Mouse (Mus musculus): ENCODE results near the gene Gm20532. TPM values are rescaled to one million over a fixed set of nuclear protein-coding genes. Genes with fewer than 3 reads are reported as not detected.

Gm20532 gene
- polyA plus RNA-seq, 1 experiment from 2014 or later = not detected

DNA sequence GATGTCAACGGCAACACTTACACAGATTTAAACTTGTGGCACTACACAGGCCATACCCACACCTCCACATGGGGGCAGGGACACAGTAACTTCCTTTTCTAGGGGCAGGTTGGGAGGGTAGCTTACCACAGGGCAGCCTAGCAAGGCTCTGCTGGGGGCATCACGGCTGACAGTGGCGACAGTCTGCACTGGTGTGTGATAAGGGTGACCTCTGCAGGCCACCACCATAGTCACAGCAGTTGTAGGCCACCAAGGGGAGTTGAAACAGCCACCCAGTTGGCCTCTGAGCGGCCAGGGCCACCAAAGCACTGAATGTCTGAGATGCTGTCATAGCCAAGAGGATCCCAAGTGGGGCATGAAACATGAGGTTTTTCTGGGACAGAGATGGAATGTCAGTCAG, 20.2 kb upstream of the Gm20532 start:
- ATAC-seq = 0 out of 2 replicates have a peak, but pooled peaks have one; percentile 46
- H3K36me3 ChIP-seq (ENCODE audit: control insufficient read depth, insufficient read depth, low read length) = no peaks in the 10 kb centered on the region
- H3K9me3 ChIP-seq (ENCODE audit: control insufficient read depth, low read length) = no peaks in the 10 kb centered on the region
- H3K4me1 ChIP-seq (ENCODE audit: control insufficient read depth, insufficient read depth, low read length) = no peaks in the 10 kb centered on the region; the same call in 1 of the 2 replicates
- WGBS = 14% methylated on average over 4 of the region's 4 CpGs
- H3K27me3 ChIP-seq (replicated peaks; ENCODE audit: control insufficient read depth, insufficient read depth, low read length) = peaks cover under 1% of the 10 kb centered on the region; the same call in 1 of the 2 replicates
- no peak overlapping the region for H3K4me3 ChIP-seq (ENCODE audit: low read length)
- H3K4me2 ChIP-seq (ENCODE audit: low read depth, low read length) = no peak overlapping the region
- no peak overlapping the region for H3K9ac ChIP-seq (ENCODE audit: low read depth, low read length)
- H3K27ac ChIP-seq (ENCODE audit: low read length) = no peak overlapping the region

DNA sequence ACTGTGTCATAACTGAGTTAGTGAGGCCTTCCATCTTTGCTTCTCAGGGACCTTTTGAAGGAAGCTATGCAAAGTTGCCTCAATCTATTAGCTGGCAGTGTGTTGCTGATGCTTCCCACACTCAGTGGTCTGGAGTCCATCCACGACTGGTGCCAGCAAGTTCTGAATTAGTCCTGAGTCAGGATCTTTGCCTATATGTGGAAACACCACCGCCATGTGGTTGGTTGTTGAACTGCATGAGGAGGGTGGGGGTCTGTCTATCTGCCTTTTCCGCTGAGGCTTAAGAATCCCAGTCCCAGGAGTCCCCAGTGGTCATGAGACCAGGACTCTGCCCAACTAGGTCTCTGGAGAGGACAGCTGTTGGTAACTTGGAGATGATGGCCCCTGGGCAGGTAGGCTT, 16.4 kb upstream of the Gm20532 start:
- H3K9ac ChIP-seq (ENCODE audit: low read depth, low read length) = no peak overlapping the region

DNA sequence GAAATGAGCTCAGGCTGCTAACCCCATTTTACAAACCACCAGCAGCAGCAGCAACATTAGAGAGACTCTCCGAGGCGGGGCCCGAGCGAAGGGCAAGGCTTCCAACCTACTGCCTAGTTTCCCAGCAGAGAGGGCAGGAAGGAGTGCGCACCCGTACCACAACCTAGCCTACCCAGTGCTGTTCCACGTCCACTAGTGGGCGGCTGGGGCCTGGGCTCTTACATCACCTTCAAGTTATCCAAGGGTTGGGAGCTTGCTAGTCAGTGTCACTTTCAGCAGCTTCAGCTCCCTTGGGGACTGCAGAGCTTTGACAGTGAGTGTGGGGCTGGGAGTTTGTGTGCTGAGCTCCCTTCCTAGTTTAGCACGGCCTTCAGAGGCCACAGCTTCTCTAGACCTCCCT, 15.0 kb upstream of the Gm20532 start:
- H3K36me3 ChIP-seq (ENCODE audit: control insufficient read depth, insufficient read depth, low read length) = no peaks in the 10 kb centered on the region
- H3K4me2 ChIP-seq (ENCODE audit: low read depth, low read length) = no peak overlapping the region
- H3K27me3 ChIP-seq (replicated peaks; ENCODE audit: control insufficient read depth, insufficient read depth, low read length) = no peaks in the 10 kb centered on the region
- peak overlapping the region; percentile 55 for H3K27ac ChIP-seq (ENCODE audit: low read length)
- no peak overlapping the region for H3K9ac ChIP-seq (ENCODE audit: low read depth, low read length)
- H3K9me3 ChIP-seq (ENCODE audit: control insufficient read depth, low read length) = no peaks in the 10 kb centered on the region
- no peak overlapping the region for H3K4me3 ChIP-seq (ENCODE audit: low read length)
- ATAC-seq = peak; percentile 24; the same call in 1 of the 2 replicates
- peaks cover 11% of the 10 kb centered on the region for H3K4me1 ChIP-seq (ENCODE audit: control insufficient read depth, insufficient read depth, low read length)
- 67% methylated on average over 9 of the region's 9 CpGs for WGBS

More for the DNA sequence above, 16.4 kb upstream of the Gm20532 start:
- 14% methylated on average over 3 of the region's 3 CpGs for WGBS
- Histone ChIP-seq H3K27ac (ENCODE audit: low read length) (peak overlapping the region; percentile 57), H3K4me2 (ENCODE audit: low read depth, low read length) (no peak overlapping the region), H3K27me3 (replicated peaks; ENCODE audit: control insufficient read depth, insufficient read depth, low read length) (no peaks in the 10 kb centered on the region), H3K9me3 (ENCODE audit: control insufficient read depth, low read length) (no peaks in the 10 kb centered on the region), H3K36me3 (ENCODE audit: control insufficient read depth, insufficient read depth, low read length) (no peaks in the 10 kb centered on the region), H3K4me1 (ENCODE audit: control insufficient read depth, insufficient read depth, low read length) (peaks cover 11% of the 10 kb centered on the region), H3K4me3 (ENCODE audit: low read length) (no peak overlapping the region)
- no peak for ATAC-seq

DNA sequence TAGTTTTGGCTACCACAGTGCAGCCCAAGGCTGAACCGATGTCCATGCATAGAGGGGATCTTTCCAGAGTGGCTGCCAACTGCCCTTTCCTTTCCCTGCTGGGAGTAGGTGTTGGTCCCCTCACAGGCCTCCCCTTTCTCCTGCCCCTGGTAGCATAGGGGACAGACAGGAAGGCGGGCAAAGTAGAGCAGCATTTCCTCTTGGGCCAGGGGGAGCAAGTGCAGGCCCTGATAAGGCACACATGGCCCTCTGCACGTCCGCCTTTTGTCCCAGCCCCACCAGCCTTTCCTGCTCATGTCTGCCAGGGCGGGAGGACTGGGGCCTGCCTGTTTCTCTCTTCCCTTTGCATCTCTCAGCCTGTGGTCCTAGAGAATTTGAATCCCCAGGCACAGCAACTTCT, 14.6 kb upstream of the Gm20532 start:
- Histone ChIP-seq H3K9me3 (ENCODE audit: control insufficient read depth, low read length) (no peaks in the 10 kb centered on the region), H3K9ac (ENCODE audit: low read depth, low read length) (no peak overlapping the region), H3K4me2 (ENCODE audit: low read depth, low read length) (no peak overlapping the region), H3K4me1 (ENCODE audit: control insufficient read depth, insufficient read depth, low read length) (peaks cover 11% of the 10 kb centered on the region), H3K36me3 (ENCODE audit: control insufficient read depth, insufficient read depth, low read length) (no peaks in the 10 kb centered on the region), H3K27me3 (replicated peaks; ENCODE audit: control insufficient read depth, insufficient read depth, low read length) (no peaks in the 10 kb centered on the region), H3K4me3 (ENCODE audit: low read length) (no peak overlapping the region), H3K27ac (ENCODE audit: low read length) (peak overlapping the region; percentile 55)
- 54% methylated on average over 5 of the region's 5 CpGs for WGBS
- peak; percentile 51 for ATAC-seq

DNA sequence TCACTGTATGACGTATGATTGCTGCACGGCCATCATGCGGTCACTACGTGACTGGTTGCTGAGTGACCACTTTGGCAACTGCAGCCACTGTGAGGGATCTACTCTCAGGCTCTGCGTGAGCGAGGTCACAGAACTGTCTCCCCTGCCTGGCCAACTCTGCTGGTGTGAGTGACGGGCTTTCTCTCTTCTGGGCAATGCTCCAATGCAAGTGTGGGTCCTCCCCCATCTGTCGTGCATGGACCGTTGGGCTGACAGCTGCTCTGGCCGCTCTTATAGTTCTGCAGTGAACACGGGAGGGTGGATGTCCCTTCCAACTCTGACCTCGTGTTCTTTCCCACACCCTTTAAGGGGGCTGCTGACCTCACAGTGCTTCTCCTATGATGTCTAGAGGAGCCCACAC, 13.0 kb upstream of the Gm20532 start:
- peaks cover 14% of the 10 kb centered on the region for H3K4me1 ChIP-seq (ENCODE audit: control insufficient read depth, insufficient read depth, low read length)
- no peak overlapping the region for H3K4me3 ChIP-seq (ENCODE audit: low read length)
- 53% methylated on average over 12 of the region's 12 CpGs for WGBS
- H3K4me2 ChIP-seq (ENCODE audit: low read depth, low read length) = no peak overlapping the region
- ATAC-seq = no peak
- H3K36me3 ChIP-seq (ENCODE audit: control insufficient read depth, insufficient read depth, low read length) = no peaks in the 10 kb centered on the region
- no peaks in the 10 kb centered on the region for H3K9me3 ChIP-seq (ENCODE audit: control insufficient read depth, low read length)
- no peaks in the 10 kb centered on the region for H3K27me3 ChIP-seq (replicated peaks; ENCODE audit: control insufficient read depth, insufficient read depth, low read length)
- H3K9ac ChIP-seq (ENCODE audit: low read depth, low read length) = no peak overlapping the region
- peak overlapping the region; percentile 40 for H3K27ac ChIP-seq (ENCODE audit: low read length)

DNA sequence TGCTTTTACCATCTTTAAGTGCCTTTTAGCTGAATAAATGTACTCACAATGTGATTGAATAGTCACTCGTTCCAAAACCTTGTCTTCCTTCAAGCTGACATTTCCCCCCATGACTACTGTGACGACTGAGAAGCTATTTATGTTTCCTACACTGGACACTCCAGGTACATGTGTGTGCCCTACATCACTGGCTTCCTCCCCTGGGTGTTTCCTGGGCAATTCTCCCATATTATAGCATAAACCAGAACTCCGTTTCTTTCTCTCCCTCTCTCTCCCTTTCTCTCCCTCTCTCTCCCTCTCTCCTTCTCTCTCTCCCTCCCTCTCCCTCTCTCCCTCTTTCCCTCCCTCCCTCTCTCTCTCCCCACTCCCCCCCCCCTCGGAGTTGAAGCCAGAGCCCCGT, 12.6 kb upstream of the Gm20532 start:
- Histone ChIP-seq H3K9ac (ENCODE audit: low read depth, low read length) (no peak overlapping the region), H3K27me3 (replicated peaks; ENCODE audit: control insufficient read depth, insufficient read depth, low read length) (no peaks in the 10 kb centered on the region), H3K4me2 (ENCODE audit: low read depth, low read length) (0 out of 2 replicates have a peak overlapping the region, but pooled peaks have one; percentile 1), H3K36me3 (ENCODE audit: control insufficient read depth, insufficient read depth, low read length) (no peaks in the 10 kb centered on the region), H3K4me1 (ENCODE audit: control insufficient read depth, insufficient read depth, low read length) (peaks cover 14% of the 10 kb centered on the region), H3K9me3 (ENCODE audit: control insufficient read depth, low read length) (no peaks in the 10 kb centered on the region), H3K27ac (ENCODE audit: low read length) (peak overlapping the region; percentile 40), H3K4me3 (ENCODE audit: low read length) (no peak overlapping the region)
- no peak for ATAC-seq
- 18% methylated on average over 5 of the region's 5 CpGs for WGBS

DNA sequence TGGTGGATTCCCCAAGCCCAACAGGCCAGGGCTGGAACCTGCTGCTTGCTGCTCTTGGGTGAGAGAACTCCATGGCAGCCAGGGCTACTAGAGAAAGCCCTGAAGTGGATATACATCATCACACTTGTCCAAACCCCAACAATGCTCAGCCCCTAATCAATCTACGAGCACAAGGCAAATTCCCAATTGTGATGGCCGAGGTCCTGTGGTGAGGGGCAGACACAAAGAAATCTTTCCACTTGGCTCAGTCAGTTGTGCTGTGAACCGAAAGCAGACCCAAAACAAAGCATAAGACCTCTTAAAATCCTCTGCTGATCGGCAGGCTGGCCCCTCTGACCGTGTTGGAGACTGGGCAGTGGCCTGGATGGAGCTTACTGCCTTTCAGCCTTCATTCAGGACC, 11.6 kb upstream of the Gm20532 start:
- peaks cover 14% of the 10 kb centered on the region for H3K4me1 ChIP-seq (ENCODE audit: control insufficient read depth, insufficient read depth, low read length)
- no peak overlapping the region for H3K4me3 ChIP-seq (ENCODE audit: low read length)
- ATAC-seq = no peak
- H3K4me2 ChIP-seq (ENCODE audit: low read depth, low read length) = no peak overlapping the region
- no peaks in the 10 kb centered on the region for H3K9me3 ChIP-seq (ENCODE audit: control insufficient read depth, low read length)
- H3K27ac ChIP-seq (ENCODE audit: low read length) = no peak overlapping the region
- 68% methylated on average over 5 of the region's 5 CpGs for WGBS
- H3K9ac ChIP-seq (ENCODE audit: low read depth, low read length) = no peak overlapping the region
- H3K36me3 ChIP-seq (ENCODE audit: control insufficient read depth, insufficient read depth, low read length) = no peaks in the 10 kb centered on the region
- no peaks in the 10 kb centered on the region for H3K27me3 ChIP-seq (replicated peaks; ENCODE audit: control insufficient read depth, insufficient read depth, low read length)

DNA sequence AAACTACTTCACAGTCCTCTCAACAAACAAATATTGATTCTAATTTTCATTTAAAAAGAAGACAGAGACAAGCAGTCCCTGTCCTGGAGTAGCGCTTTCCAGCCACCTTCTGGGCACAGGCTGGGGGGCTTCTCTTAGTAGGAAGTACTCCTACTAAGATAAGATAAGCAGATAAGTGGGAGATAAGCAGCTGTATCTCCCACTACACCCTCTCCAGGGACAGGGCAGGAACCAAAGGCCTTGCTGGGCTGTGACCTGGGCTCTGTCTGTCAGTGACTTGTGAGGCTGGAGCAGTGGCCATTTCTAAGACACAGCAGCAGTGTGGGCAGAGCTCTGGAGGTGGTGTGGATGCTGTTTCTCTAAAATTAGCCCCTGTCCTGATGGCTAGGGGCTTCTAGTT, 11.1 kb upstream of the Gm20532 start:
- H3K27ac ChIP-seq (ENCODE audit: low read length) = no peak overlapping the region
- no peak for ATAC-seq
- WGBS = 97% methylated on average over 1 of the region's 1 CpGs
- no peaks in the 10 kb centered on the region for H3K27me3 ChIP-seq (replicated peaks; ENCODE audit: control insufficient read depth, insufficient read depth, low read length)
- no peaks in the 10 kb centered on the region for H3K9me3 ChIP-seq (ENCODE audit: control insufficient read depth, low read length)
- H3K4me3 ChIP-seq (ENCODE audit: low read length) = no peak overlapping the region
- peaks cover 14% of the 10 kb centered on the region for H3K4me1 ChIP-seq (ENCODE audit: control insufficient read depth, insufficient read depth, low read length)
- H3K36me3 ChIP-seq (ENCODE audit: control insufficient read depth, insufficient read depth, low read length) = no peaks in the 10 kb centered on the region
- no peak overlapping the region for H3K9ac ChIP-seq (ENCODE audit: low read depth, low read length)
- H3K4me2 ChIP-seq (ENCODE audit: low read depth, low read length) = no peak overlapping the region

DNA sequence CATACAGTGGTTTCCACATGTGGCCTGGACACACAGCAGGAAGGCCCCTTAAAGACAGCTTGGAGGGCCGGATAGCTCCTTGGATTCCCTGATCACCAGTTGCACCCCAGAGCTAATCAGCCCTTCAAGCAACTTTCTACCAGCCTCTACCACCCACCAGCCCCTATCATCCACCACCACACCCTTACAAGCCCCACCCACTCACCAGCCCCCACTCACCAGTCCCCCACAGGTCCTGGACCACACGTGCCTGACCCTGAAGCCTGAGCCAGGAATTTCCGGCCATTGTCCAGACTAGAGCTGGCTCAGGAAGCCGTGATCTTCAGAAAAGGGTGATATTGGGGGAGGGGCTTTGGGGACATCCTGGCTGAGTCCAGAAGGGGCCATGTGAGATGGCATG, 10.6 kb upstream of the Gm20532 start:
- 62% methylated on average over 4 of the region's 4 CpGs for WGBS
- no peak for ATAC-seq

DNA sequence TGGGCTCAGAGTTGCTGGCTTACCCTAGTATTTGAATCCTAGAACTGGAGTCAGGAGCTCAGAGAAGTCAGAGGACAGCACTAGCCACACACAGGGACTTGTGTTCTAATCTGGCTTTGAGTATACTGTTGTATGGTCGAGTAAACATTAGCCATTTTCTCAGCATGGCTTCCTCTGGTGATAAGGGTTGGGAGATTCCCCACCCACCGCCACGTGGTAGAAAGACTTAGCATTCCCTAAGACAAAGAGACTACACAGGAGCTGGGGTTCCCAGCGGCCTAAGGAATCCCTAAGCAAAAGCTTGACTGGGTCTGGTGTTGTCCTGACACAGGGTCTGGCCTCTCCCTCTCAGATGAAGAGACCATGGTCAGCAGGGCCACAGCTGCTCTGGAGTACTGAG, 10.0 kb upstream of the Gm20532 start:
- H3K9me3 ChIP-seq (ENCODE audit: control insufficient read depth, low read length) = no peaks in the 10 kb centered on the region
- H3K9ac ChIP-seq (ENCODE audit: low read depth, low read length) = no peak overlapping the region
- WGBS = 54% methylated on average over 4 of the region's 4 CpGs
- peaks cover 13% of the 10 kb centered on the region for H3K4me1 ChIP-seq (ENCODE audit: control insufficient read depth, insufficient read depth, low read length)
- peak overlapping the region; percentile 29 for H3K27ac ChIP-seq (ENCODE audit: low read length)
- no peak overlapping the region for H3K4me3 ChIP-seq (ENCODE audit: low read length)
- no peak overlapping the region for H3K4me2 ChIP-seq (ENCODE audit: low read depth, low read length)
- H3K27me3 ChIP-seq (replicated peaks; ENCODE audit: control insufficient read depth, insufficient read depth, low read length) = no peaks in the 10 kb centered on the region
- no peaks in the 10 kb centered on the region for H3K36me3 ChIP-seq (ENCODE audit: control insufficient read depth, insufficient read depth, low read length)
- no peak for ATAC-seq

More for the DNA sequence above, 10.6 kb upstream of the Gm20532 start:
- Histone ChIP-seq H3K4me2 (ENCODE audit: low read depth, low read length) (no peak overlapping the region), H3K27me3 (replicated peaks; ENCODE audit: control insufficient read depth, insufficient read depth, low read length) (no peaks in the 10 kb centered on the region), H3K9ac (ENCODE audit: low read depth, low read length) (no peak overlapping the region), H3K4me3 (ENCODE audit: low read length) (no peak overlapping the region), H3K36me3 (ENCODE audit: control insufficient read depth, insufficient read depth, low read length) (no peaks in the 10 kb centered on the region), H3K27ac (ENCODE audit: low read length) (no peak overlapping the region), H3K4me1 (ENCODE audit: control insufficient read depth, insufficient read depth, low read length) (peaks cover 14% of the 10 kb centered on the region), H3K9me3 (ENCODE audit: control insufficient read depth, low read length) (no peaks in the 10 kb centered on the region)

All from intestine, embryonic 16.5 days (tissue).